Mouse (Mus musculus) G1E (cell line): ENCODE results near the gene Sox21. TPM values are rescaled to one million over a fixed set of nuclear protein-coding genes. Genes with fewer than 3 reads are reported as not detected.

Experiments
- ATAC-seq: 2 replicates; pipeline ENCODE4 v1.8.0; 2016; ENCODE audit warnings: mild to moderate bottlenecking; ENCODE audit not compliant: insufficient number of reproducible peaks, poor library complexity, low FRiP score, severe bottlenecking; ENCODE audit errors: extremely low read depth
- DNase-seq: peaks from one replicate; pipeline ENCODE4 v3.0.0; 2012; ENCODE audit warnings: low spot score
- H3K27me3 ChIP-seq: 2 replicates; pipeline ENCODE4 v1.6.1; 2012; ENCODE audit warnings: mild to moderate bottlenecking, low read length, inconsistent platforms; ENCODE audit not compliant: insufficient read depth
- H3K36me3 ChIP-seq: replicated peaks from 2 replicates; pipeline ENCODE3; 2012; ENCODE audit warnings: mild to moderate bottlenecking, inconsistent platforms
- H3K4me1 ChIP-seq: 2 replicates; pipeline ENCODE4 v1.6.1; 2012; ENCODE audit warnings: low read depth, low read length, inconsistent platforms, mixed read lengths; ENCODE audit not compliant: insufficient read depth
- H3K4me3 ChIP-seq: 2 replicates; pipeline ENCODE4 v1.5.1; 2012; ENCODE audit warnings: low read depth, mild to moderate bottlenecking, inconsistent platforms, low read length, moderate library complexity, mixed read lengths
- H3K9me3 ChIP-seq: replicated peaks from 2 replicates; pipeline ENCODE4 v1.6.1; 2012; ENCODE audit warnings: inconsistent platforms
- CTCF ChIP-seq: IDR thresholded peaks from 2 replicates; pipeline ENCODE4 v1.5.1; 2012; ENCODE audit warnings: low read depth, low read length, inconsistent platforms, mixed read lengths
- GATA1 ChIP-seq: IDR thresholded peaks from 2 replicates; pipeline ENCODE4 v1.6.1; 2012; ENCODE audit warnings: borderline replicate concordance, low read length, inconsistent platforms, mixed read lengths
- GATA2 ChIP-seq: IDR thresholded peaks from 2 replicates; pipeline ENCODE4 v1.6.1; 2012; ENCODE audit warnings: low read depth, low read length, inconsistent platforms, borderline replicate concordance
- POLR2AphosphoS5 ChIP-seq: IDR thresholded peaks from 2 replicates; pipeline ENCODE4 v1.6.1; 2012; ENCODE audit warnings: low read depth, low read length, inconsistent platforms; ENCODE audit not compliant: insufficient replicate concordance
- TAL1 ChIP-seq: conservative IDR thresholded peaks from 2 replicates; pipeline ENCODE4 v1.6.1; 2012; ENCODE audit warnings: low read depth, low read length, inconsistent platforms, mixed read lengths
- polyA plus RNA-seq: library from polyadenylated mRNA; stranded (reverse); fragments of >175 nt; gene quantifications from 2 replicates; pipeline ENCODE4 v1.2.3, GENCODE M21; 2012
- total RNA-seq, 2 experiments: library from RNA; stranded (forward) in 1 of 2; stranded (reverse) in 1 of 2; fragments of 200-1000 nt in 1 of 2; fragments of >200 nt in 1 of 2; fragmentation: Nextera tagmentation in 1 of 2; gene quantifications; 2 replicates each; pipeline ENCODE4 v1.2.3; 2014 to 2017

Sox21 gene
- total and polyA plus RNA-seq, 3 experiments = 1.2 to 9.0 (median 4.6) TPM

DNA sequence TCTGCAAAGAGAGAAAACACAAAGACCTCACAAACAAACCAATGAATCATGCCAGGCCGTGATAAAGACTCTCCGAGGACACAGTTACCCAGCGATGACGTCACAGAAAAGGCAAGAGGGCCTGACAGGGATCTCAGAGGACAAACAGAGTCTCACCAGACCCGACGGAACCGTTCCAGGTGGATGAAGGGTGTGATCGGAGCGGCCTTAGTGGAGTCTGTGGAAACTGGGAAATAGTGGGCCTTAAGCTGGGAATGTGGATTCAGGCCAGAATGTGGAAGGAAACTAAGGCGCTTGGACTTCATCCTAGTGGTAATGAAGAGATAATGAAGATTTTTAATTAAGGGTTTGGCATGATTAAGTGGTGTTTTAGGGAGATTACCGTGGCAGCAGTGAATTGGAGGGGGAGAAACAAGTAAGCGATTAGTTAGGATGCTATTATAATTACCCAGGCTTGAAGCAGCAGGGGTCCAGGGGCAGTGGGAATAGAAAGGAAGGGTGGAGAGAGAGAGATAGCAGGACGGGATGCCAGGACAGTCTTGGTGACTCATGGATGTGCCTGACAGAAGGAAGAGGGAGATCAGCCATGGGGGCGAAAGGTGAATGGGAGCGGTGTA lies 24.5 kb downstream of the Sox21 start:
- Histone ChIP-seq H3K27me3 (peaks cover 23% of the 10 kb centered on the region), H3K4me1 (peaks cover 10% of the 10 kb centered on the region), H3K4me3 (no peak overlapping the region), H3K9me3 (peaks cover 2% of the 10 kb centered on the region), H3K36me3 (no peaks in the 10 kb centered on the region)
- no peak for DNase-seq
- no peak for TF ChIP-seq GATA2
- TF ChIP-seq CTCF = no peak
- no peak for TF ChIP-seq TAL1
- TF ChIP-seq POLR2AphosphoS5 = no peak
- TF ChIP-seq GATA1 = no peak
- no peak for ATAC-seq

DNA sequence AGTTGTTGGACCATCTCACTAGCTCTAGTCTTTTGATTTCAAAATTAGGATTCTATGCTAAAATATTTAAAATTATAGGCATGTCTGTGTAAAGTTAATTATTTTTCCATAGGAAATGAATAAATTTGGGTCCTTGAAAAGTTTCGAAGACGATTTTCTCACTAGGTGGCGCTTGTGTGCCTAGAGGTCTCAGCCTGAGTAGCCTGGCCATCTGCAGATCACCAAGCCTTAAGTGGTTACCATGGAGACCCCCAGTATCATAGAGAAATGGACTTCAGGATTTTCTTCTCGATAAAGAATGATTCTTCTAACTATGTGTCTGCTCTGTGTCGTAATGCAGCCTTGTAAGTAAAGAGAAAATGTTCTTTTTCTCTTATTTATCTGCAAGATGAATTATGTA lies 27.2 kb downstream of the Sox21 start:
- peaks cover 2% of the 10 kb centered on the region for H3K9me3 ChIP-seq
- ATAC-seq (0 out of 2 replicates have a peak, but pooled peaks have one; percentile 51), DNase-seq (no peak)
- peaks cover 10% of the 10 kb centered on the region for H3K4me1 ChIP-seq
- H3K27me3 ChIP-seq = peaks cover 21% of the 10 kb centered on the region
- no peak overlapping the region for H3K4me3 ChIP-seq
- H3K36me3 ChIP-seq = no peaks in the 10 kb centered on the region
- no peak for TF ChIP-seq TAL1
- TF ChIP-seq GATA2 = no peak
- no peak for TF ChIP-seq CTCF
- no peak for TF ChIP-seq GATA1
- no peak for TF ChIP-seq POLR2AphosphoS5

DNA sequence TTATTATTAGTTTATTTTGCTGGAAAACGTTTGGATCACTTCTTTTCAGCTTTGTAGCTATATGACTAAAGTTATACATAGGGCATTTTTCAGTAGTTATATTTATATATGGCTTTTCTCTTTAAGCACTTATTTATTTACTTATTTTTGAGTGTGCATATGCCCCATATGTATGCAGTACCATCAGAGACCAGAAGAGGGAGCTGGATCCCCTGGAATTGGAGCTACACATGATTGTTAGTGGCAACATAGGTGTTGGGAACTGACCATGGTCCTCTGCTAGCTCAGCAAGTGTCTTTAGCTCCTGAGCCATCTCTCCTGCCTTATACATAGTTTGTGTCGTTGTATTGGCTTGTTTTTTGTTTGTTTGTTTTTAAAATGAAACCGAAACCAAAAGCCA lies 29.5 kb downstream of the Sox21 start:
- Histone ChIP-seq H3K9me3 (peaks cover 2% of the 10 kb centered on the region), H3K27me3 (peaks cover 12% of the 10 kb centered on the region), H3K4me3 (no peak overlapping the region), H3K36me3 (no peaks in the 10 kb centered on the region), H3K4me1 (peaks cover 14% of the 10 kb centered on the region)
- peak; percentile 43 for TF ChIP-seq CTCF
- TF ChIP-seq GATA1 = no peak
- DNase-seq (no peak), ATAC-seq (no peak)

DNA sequence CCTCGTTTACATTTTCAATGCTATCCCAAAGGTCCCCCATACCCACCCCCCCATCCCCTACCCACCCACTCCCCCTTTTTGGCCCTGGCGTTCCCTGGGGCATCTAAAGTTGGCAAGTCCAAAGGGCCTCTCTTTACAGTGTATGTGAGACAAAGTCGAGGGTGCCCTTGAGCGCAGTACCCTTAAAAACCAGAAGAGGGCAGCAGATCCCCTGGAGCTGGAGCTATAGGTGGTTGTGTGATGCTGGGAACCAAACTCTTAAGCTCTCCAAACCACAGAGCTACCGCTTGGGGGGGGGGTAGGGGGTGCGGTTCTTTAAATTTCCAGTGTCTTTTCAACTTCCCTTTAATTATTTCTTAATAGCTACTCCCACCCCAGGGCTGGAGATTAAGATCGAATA lies 33.8 kb downstream of the Sox21 start:
- H3K9me3 ChIP-seq = peaks cover 9% of the 10 kb centered on the region
- H3K36me3 ChIP-seq = no peaks in the 10 kb centered on the region
- H3K27me3 ChIP-seq = no peaks in the 10 kb centered on the region
- no peak for TF ChIP-seq GATA2
- TF ChIP-seq POLR2AphosphoS5 = no peak
- TF ChIP-seq TAL1 = no peak
- TF ChIP-seq CTCF = 0 out of 2 replicates have a peak, but pooled peaks have one; percentile 15
- H3K4me1 ChIP-seq = peaks cover 33% of the 10 kb centered on the region
- H3K4me3 ChIP-seq = no peak overlapping the region
- ATAC-seq (no peak), DNase-seq (no peak)

DNA sequence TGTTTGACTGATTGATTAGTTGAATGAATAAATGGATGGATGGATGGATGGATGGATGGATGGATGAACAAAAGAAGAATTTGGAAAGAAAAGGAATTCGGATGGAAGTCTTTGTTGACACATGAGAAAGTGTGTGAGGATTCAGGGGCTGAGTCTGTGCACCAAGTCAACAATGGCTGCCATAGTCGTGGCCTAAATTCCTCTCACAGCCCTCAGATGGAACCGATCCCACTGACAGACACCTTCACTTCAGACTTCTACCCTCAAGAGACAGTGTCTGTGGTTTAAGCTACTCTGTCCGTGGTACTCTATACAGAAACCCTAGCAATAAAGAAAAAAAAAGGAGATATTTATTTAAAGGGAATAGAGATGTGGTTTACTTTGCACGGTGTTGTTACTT lies 34.8 kb downstream of the Sox21 start:
- H3K36me3 ChIP-seq = no peaks in the 10 kb centered on the region
- TF ChIP-seq TAL1 = no peak
- no peak for TF ChIP-seq CTCF
- TF ChIP-seq POLR2AphosphoS5 = no peak
- TF ChIP-seq GATA1 = no peak
- TF ChIP-seq GATA2 = no peak
- H3K4me1 ChIP-seq = peaks cover 41% of the 10 kb centered on the region
- no peak overlapping the region for H3K4me3 ChIP-seq
- H3K27me3 ChIP-seq = no peaks in the 10 kb centered on the region
- DNase-seq (no peak), ATAC-seq (no peak)
- H3K9me3 ChIP-seq = peaks cover 7% of the 10 kb centered on the region; the same call in 1 of the 2 replicates

DNA sequence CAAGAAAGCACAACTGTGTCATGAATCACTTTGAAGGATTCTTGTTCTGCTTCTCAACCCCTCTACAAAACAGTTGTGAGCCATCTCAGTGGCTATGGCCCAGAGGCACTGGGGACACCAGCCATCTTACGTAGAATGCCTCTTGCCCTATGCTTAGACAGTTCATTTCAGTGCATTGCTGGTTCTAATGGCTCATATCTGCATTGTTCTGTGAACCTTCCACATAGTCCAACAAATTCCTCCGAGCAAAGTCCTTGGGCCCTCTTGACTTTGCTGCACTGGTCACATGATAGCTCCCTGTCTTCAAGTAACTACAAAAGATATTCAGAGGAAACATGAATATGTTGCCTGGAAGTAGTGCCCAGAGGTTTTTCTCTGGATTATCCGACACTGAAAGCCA lies 36.1 kb downstream of the Sox21 start:
- Histone ChIP-seq H3K27me3 (no peaks in the 10 kb centered on the region), H3K36me3 (no peaks in the 10 kb centered on the region), H3K9me3 (peaks cover 7% of the 10 kb centered on the region; the same call in 1 of the 2 replicates), H3K4me1 (peaks cover 54% of the 10 kb centered on the region), H3K4me3 (no peak overlapping the region)
- no peak for TF ChIP-seq TAL1
- TF ChIP-seq POLR2AphosphoS5 = no peak
- TF ChIP-seq GATA1 = no peak
- no peak for ATAC-seq
- DNase-seq = no peak
